Mouse (Mus musculus) G1E (cell line): ENCODE results near the gene Sectm1a.

ENCODE experiments used
- CTCF ChIP-seq: IDR thresholded peaks from 2 replicates; pipeline ENCODE4 v1.5.1; 2012; ENCODE audit warnings: low read depth, low read length, inconsistent platforms, mixed read lengths
- GATA1 ChIP-seq: IDR thresholded peaks from 2 replicates; pipeline ENCODE4 v1.6.1; 2012; ENCODE audit warnings: borderline replicate concordance, low read length, inconsistent platforms, mixed read lengths
- POLR2AphosphoS5 ChIP-seq: IDR thresholded peaks from 2 replicates; pipeline ENCODE4 v1.6.1; 2012; ENCODE audit warnings: low read depth, low read length, inconsistent platforms; ENCODE audit not compliant: insufficient replicate concordance
- TAL1 ChIP-seq: conservative IDR thresholded peaks from 2 replicates; pipeline ENCODE4 v1.6.1; 2012; ENCODE audit warnings: low read depth, low read length, inconsistent platforms, mixed read lengths

DNA sequence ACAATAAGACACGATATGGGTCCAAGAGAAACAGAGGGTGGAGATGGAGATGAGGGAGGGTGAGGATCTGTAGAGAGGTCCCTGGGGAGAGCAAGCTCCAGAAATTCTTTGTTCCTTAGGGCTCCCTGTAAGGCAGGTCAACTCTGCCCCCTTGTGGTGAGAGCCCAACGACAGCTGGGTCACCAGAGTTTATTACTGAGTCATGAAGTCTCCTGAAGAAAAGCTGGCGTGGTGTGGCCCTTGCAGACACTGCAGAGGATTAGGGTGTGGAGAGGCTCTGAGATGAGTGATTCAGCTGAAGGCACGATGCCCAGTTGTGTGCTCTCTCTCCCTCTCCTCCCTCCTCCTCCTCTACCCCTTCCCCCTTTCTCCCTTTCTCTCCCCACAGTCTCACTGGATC is 39.8 kb downstream of the Sectm1a start:
- TF ChIP-seq CTCF: peak; percentile 46; the same call in 1 of the 2 replicates
- no peak for TF ChIP-seq GATA1
- no peak for TF ChIP-seq TAL1
- TF ChIP-seq POLR2AphosphoS5: no peak
